Mouse (Mus musculus) small intestine, adult 2 months (tissue): ENCODE results near the gene Rptor. TPM values are rescaled to one million over a fixed set of nuclear protein-coding genes. Genes with fewer than 3 reads are reported as not detected.

Source experiments
- H3K27ac ChIP-seq: fragments of 200-500 bp; 2 replicates; pipeline ENCODE4 v1.5.1; 2012; ENCODE audit warnings: low read depth, low read length, control low read depth, inconsistent platforms; ENCODE audit not compliant: insufficient read depth
- H3K27me3 ChIP-seq: fragments of 200-500 bp; 2 replicates; pipeline ENCODE4 v1.6.1; 2012; ENCODE audit warnings: mild to moderate bottlenecking, moderate library complexity, low read length, inconsistent platforms; ENCODE audit not compliant: control insufficient read depth, insufficient read depth
- H3K36me3 ChIP-seq: fragments of 200-500 bp; 2 replicates; pipeline ENCODE4 v1.6.1; 2012; ENCODE audit warnings: mild to moderate bottlenecking, low read length, control low read depth, inconsistent platforms; ENCODE audit not compliant: control insufficient read depth, insufficient read depth
- H3K4me1 ChIP-seq: fragments of 200-500 bp; 2 replicates; pipeline ENCODE4 v1.6.1; 2012; ENCODE audit warnings: low read length, inconsistent platforms, mixed read lengths; ENCODE audit not compliant: control insufficient read depth, insufficient read depth, insufficient read length
- H3K4me3 ChIP-seq: fragments of 200-500 bp; 2 replicates; pipeline ENCODE4 v1.5.1; 2012; ENCODE audit warnings: low read depth, mild to moderate bottlenecking, control low read depth, inconsistent platforms, low read length, moderate library complexity
- CTCF ChIP-seq: fragments of 200-500 bp; IDR thresholded peaks from 2 replicates; pipeline ENCODE4 v1.5.1; 2012; ENCODE audit warnings: low read depth, mild to moderate bottlenecking, control low read depth, inconsistent platforms, low read length, moderate library complexity, mixed read lengths; ENCODE audit not compliant: insufficient replicate concordance, insufficient read length; ENCODE audit errors: extremely low read depth
- POLR2A ChIP-seq: fragments of 200-500 bp; IDR thresholded peaks from 2 replicates; pipeline ENCODE4 v1.6.1; 2012; ENCODE audit warnings: low read depth, mild to moderate bottlenecking, control low read depth, inconsistent platforms, low read length, moderate library complexity
- WGBS: fragments of 180-500 bp; shearing (Covaris S2); methylation state at CpG from one replicate; pipeline ENCODE4 v1.1.7; 2018; 5-methylcytosine and 5-hydroxymethylcytosine counted together
- polyA plus RNA-seq: library from polyadenylated mRNA; depleted of rRNA; stranded (reverse); fragments of >200 nt; gene quantifications from 2 replicates; pipeline ENCODE4 v1.2.3, GENCODE M21; 2012

Gene Rptor
- polyA plus RNA-seq, 1 experiment: 26.8 TPM

- Histone ChIP-seq H3K4me1 (peaks cover 6% of the 10 kb centered on the region), H3K36me3 (no peaks in the 10 kb centered on the region), H3K4me3 (no peak overlapping the region), H3K27me3 (no peaks in the 10 kb centered on the region), H3K27ac (no peak overlapping the region)
- TF ChIP-seq POLR2A: no peak
- no peak for TF ChIP-seq CTCF
- 89% methylated on average over 3 of the region's 3 CpGs for WGBS
Observed at GRCm38 (mm10) chr11:119621266-119621665, 18.6 kb downstream of the Rptor start.

- no peak overlapping the region for H3K27ac ChIP-seq
- no peaks in the 10 kb centered on the region for H3K27me3 ChIP-seq
- WGBS: 84% methylated on average over 8 of the region's 8 CpGs
- TF ChIP-seq CTCF (no peak), POLR2A (no peak)
- H3K4me3 ChIP-seq: no peak overlapping the region
- H3K36me3 ChIP-seq: no peaks in the 10 kb centered on the region
- H3K4me1 ChIP-seq: peaks cover 6% of the 10 kb centered on the region
Observed at GRCm38 (mm10) chr11:119623800-119624199, 21.1 kb downstream of the Rptor start.

- Histone ChIP-seq H3K4me1 (peaks cover 7% of the 10 kb centered on the region), H3K4me3 (no peak overlapping the region), H3K36me3 (no peaks in the 10 kb centered on the region), H3K27me3 (no peaks in the 10 kb centered on the region), H3K27ac (no peak overlapping the region)
- 57% methylated on average over 4 of the region's 4 CpGs for WGBS
- TF ChIP-seq CTCF (no peak), POLR2A (no peak)
Observed at GRCm38 (mm10) chr11:119624401-119624800, 21.7 kb downstream of the Rptor start.

- TF ChIP-seq POLR2A: no peak
- no peak for TF ChIP-seq CTCF
- 60% methylated on average over 3 of the region's 3 CpGs for WGBS
- H3K4me3 ChIP-seq: no peak overlapping the region
- no peak overlapping the region for H3K27ac ChIP-seq
- H3K27me3 ChIP-seq: no peaks in the 10 kb centered on the region
- peaks cover 11% of the 10 kb centered on the region for H3K4me1 ChIP-seq
- no peaks in the 10 kb centered on the region for H3K36me3 ChIP-seq
Observed at GRCm38 (mm10) chr11:119624955-119625354, 22.2 kb downstream of the Rptor start.

- H3K4me3 ChIP-seq: no peak overlapping the region
- no peaks in the 10 kb centered on the region for H3K27me3 ChIP-seq
- H3K36me3 ChIP-seq: no peaks in the 10 kb centered on the region
- 78% methylated on average over 6 of the region's 6 CpGs for WGBS
- TF ChIP-seq POLR2A: no peak
- TF ChIP-seq CTCF: no peak
- H3K27ac ChIP-seq: no peak overlapping the region
- H3K4me1 ChIP-seq: peaks cover 11% of the 10 kb centered on the region
Observed at GRCm38 (mm10) chr11:119625476-119625875, 22.8 kb downstream of the Rptor start.

GRCm38 (mm10) chr11:119625943-119626342, 23.2 kb downstream of the Rptor start:
- 83% methylated on average over 6 of the region's 6 CpGs for WGBS

GRCm38 (mm10) chr11:119627243-119627642, 24.5 kb downstream of the Rptor start:
- H3K27me3 ChIP-seq: no peaks in the 10 kb centered on the region
- peaks cover 8% of the 10 kb centered on the region for H3K4me1 ChIP-seq
- no peak overlapping the region for H3K4me3 ChIP-seq
- H3K27ac ChIP-seq: no peak overlapping the region
- WGBS: 74% methylated on average over 3 of the region's 3 CpGs
- TF ChIP-seq CTCF (no peak), POLR2A (no peak)
- H3K36me3 ChIP-seq: no peaks in the 10 kb centered on the region

More at GRCm38 (mm10) chr11:119625943-119626342, 23.2 kb downstream of the Rptor start:
- Histone ChIP-seq H3K27me3 (no peaks in the 10 kb centered on the region), H3K27ac (no peak overlapping the region), H3K36me3 (no peaks in the 10 kb centered on the region), H3K4me3 (no peak overlapping the region), H3K4me1 (peaks cover 10% of the 10 kb centered on the region)
- no peak for TF ChIP-seq CTCF
- no peak for TF ChIP-seq POLR2A
